Mouse (Mus musculus): ENCODE data around the gene Bbs1. TPM values are rescaled to one million over a fixed set of nuclear protein-coding genes. Genes with fewer than 3 reads are reported as not detected.
A peak's percentile ranks its signal among the peaks of the same experiment; 100 is the strongest.
"Not testable (repeated sequence)": the region's sequence is repeated elsewhere in the genome, so short reads cannot be mapped to it uniquely, and the experiment has no call there.

Bbs1 gene
- total and polyA plus RNA-seq, 2 experiments: 0.65 to 0.95 TPM

DNA sequence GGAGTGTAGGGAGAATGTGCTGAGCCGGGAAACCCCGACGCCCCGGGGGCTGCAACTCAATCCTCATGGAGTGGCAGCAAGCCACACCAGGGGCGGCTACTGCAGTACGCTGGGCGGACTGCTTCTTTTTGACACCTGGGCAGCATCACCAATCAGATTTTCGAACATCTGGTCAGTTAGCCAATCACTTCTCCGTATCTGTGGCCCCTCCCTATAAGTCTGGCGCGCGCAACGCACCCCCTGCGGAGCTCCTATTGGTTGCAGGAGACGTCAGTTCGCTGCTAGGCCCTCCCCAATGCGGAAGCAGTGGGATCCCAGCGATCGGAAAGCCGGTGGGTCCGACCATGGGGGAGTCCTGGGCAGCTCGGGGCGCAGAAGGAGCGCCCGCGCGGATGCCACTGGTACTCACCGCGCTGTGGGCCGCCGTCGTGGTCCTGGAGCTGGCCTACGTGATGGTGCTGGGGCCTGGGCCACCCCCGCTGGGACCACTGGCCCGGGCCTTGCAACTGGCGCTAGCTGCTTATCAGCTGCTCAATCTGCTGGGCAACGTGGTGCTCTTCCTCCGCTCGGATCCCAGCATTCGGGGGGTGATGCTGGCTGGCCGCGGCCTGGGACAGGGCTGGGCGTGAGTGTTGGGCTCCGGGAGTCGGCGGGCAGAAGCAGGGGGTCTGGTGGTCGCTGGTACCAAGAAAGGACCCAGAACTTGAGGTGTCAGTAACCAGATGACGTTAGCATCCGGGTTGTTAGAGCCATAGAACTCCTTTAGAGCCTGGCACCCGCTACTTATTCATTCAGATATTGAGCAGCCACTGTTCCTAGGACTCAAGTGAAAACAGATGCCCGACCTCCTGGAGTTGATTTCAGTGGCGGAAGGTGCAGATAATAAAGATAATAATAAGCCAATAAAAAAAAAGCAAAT, 27.8 kb downstream of the Bbs1 start, which contains the start of gene Zdhhc24:
Zdhhc24 (plus strand) TSS at position 264 of the 919 bp plus-strand sequence.
- H3K36me3 ChIP-seq (ENCODE audit: control insufficient read depth, insufficient read depth, low read length): no peaks in the 10 kb centered on the region
- TF ChIP-seq CTCF (IDR thresholded peaks at IDR 0.05; ENCODE audit: low read depth, low read length): no peak
- TF ChIP-seq POLR2A (IDR thresholded peaks at IDR 0.05; ENCODE audit: extremely low read depth, insufficient read depth, low read length): 0 out of 2 replicates have a peak, but pooled peaks have one; percentile 47
- 1% methylated on average over 52 of the region's 52 CpGs for WGBS
- peak within 1 kb of the TSS; percentile 99 for H3K4me3 ChIP-seq (ENCODE audit: insufficient read depth, low read depth, low read length)
- H3K4me1 ChIP-seq (ENCODE audit: control insufficient read depth, insufficient read depth, low read length): peaks cover 6% of the 10 kb centered on the region
- H3K9ac ChIP-seq (ENCODE audit: low read depth, low read length): peak within 1 kb of the TSS; percentile 98
- no peaks in the 10 kb centered on the region for H3K27me3 ChIP-seq (ENCODE audit: control insufficient read depth, insufficient read depth, low read length)
- H3K79me2 ChIP-seq (ENCODE audit: control insufficient read depth, insufficient read depth, low read length): peaks cover 4% of the 10 kb centered on the region
- peak; percentile 86 for DNase-seq (ENCODE audit: extremely low read depth, low read depth, low spot score)
- no peak within 1 kb of the TSS for H3K27ac ChIP-seq (replicated peaks; ENCODE audit: insufficient read depth, low read depth, low read length)

DNA sequence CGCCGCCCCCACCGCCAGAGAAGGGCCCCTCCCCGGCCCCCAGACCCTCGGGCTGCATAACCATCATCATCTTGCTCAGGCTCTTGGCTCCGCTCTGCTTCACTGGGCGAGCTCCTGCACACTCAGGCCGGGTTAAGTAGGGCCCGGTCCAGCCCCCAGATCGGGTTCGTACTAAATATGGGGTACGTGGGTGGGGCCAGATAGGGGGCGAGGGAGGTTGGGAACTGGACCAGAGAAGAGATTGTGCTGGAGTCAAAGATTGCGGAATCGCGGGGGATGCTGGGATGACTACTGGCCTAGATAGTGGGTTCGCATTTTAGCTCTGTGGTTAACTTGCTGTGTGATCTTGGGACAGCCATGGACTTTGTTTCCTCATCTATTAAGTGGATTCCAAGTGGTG, 28.6 kb downstream of the Bbs1 start, which contains the start of gene Actn3:
Actn3 (minus strand) TSS at position 125 of the 400 bp plus-strand sequence.
- peak within 1 kb of the TSS; percentile 98 for H3K9ac ChIP-seq (ENCODE audit: low read depth, low read length)
- H3K4me3 ChIP-seq (ENCODE audit: insufficient read depth, low read depth, low read length): peak within 1 kb of the TSS; percentile 99
- H3K4me1 ChIP-seq (ENCODE audit: control insufficient read depth, insufficient read depth, low read length): peaks cover 6% of the 10 kb centered on the region
- no peaks in the 10 kb centered on the region for H3K27me3 ChIP-seq (ENCODE audit: control insufficient read depth, insufficient read depth, low read length)
- no peak within 1 kb of the TSS for H3K27ac ChIP-seq (replicated peaks; ENCODE audit: insufficient read depth, low read depth, low read length)
- no peak for DNase-seq (ENCODE audit: extremely low read depth, low read depth, low spot score)
- WGBS: 10% methylated on average over 17 of the region's 17 CpGs
- H3K79me2 ChIP-seq (ENCODE audit: control insufficient read depth, insufficient read depth, low read length): peaks cover 4% of the 10 kb centered on the region
- H3K36me3 ChIP-seq (ENCODE audit: control insufficient read depth, insufficient read depth, low read length): no peaks in the 10 kb centered on the region
- TF ChIP-seq POLR2A (IDR thresholded peaks at IDR 0.05; ENCODE audit: extremely low read depth, insufficient read depth, low read length): no peak
- TF ChIP-seq CTCF (IDR thresholded peaks at IDR 0.05; ENCODE audit: low read depth, low read length): no peak

DNA sequence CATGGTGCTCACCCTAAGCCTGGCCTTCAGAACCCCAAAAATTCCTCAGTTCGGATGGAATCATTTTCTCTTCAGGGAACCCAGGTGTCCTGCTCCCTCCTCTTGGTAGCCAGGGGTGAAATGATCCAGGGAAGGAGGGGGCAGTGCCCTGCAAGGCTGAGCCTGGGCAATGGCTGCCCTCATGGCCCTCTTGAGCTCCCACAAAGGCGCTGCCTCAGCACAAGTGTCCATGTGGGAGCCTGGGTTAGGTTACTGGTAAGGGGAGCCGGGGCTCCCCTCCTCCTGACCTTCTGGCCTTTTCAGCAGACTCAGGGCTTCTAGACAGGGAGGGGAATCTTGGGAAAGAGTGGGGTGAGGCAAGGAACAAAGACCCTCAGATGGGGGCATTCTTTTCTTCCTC, 29.7 kb downstream of the Bbs1 start:
- no peaks in the 10 kb centered on the region for H3K36me3 ChIP-seq (ENCODE audit: control insufficient read depth, insufficient read depth, low read length)
- no peak overlapping the region for H3K9ac ChIP-seq (ENCODE audit: low read depth, low read length)
- 76% methylated on average over 3 of the region's 3 CpGs for WGBS
- TF ChIP-seq POLR2A (IDR thresholded peaks at IDR 0.05; ENCODE audit: extremely low read depth, insufficient read depth, low read length) (no peak), CTCF (IDR thresholded peaks at IDR 0.05; ENCODE audit: low read depth, low read length) (no peak)
- no peak overlapping the region for H3K27ac ChIP-seq (replicated peaks; ENCODE audit: insufficient read depth, low read depth, low read length)
- no peak overlapping the region for H3K4me3 ChIP-seq (ENCODE audit: insufficient read depth, low read depth, low read length)
- peaks cover 4% of the 10 kb centered on the region for H3K79me2 ChIP-seq (ENCODE audit: control insufficient read depth, insufficient read depth, low read length)
- peaks cover 6% of the 10 kb centered on the region for H3K4me1 ChIP-seq (ENCODE audit: control insufficient read depth, insufficient read depth, low read length)
- no peaks in the 10 kb centered on the region for H3K27me3 ChIP-seq (ENCODE audit: control insufficient read depth, insufficient read depth, low read length)
- DNase-seq (ENCODE audit: extremely low read depth, low read depth, low spot score): no peak

DNA sequence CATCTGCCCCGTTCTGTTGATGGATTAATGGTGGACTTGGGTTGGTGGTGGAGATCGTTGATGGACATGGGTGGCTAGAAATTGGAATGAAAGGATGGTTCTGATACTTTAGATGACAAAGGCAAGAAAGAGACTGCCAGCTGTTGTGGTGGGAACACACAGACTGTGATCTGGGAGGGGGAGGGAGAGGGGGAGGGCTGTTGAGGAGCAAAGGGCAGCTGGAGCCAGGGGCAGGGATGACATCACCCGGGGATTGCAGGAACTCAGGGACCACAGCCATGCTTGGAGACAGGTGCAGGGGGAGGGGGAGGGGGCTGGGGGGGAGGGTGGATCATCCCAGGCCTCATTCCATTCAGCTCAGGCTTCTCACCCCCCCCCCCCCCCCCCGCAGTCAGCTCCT, 30.2 kb downstream of the Bbs1 start:
- Histone ChIP-seq H3K9ac (ENCODE audit: low read depth, low read length) (no peak overlapping the region), H3K27ac (replicated peaks; ENCODE audit: insufficient read depth, low read depth, low read length) (no peak overlapping the region), H3K79me2 (ENCODE audit: control insufficient read depth, insufficient read depth, low read length) (peaks cover 4% of the 10 kb centered on the region), H3K4me1 (ENCODE audit: control insufficient read depth, insufficient read depth, low read length) (peaks cover 6% of the 10 kb centered on the region), H3K27me3 (ENCODE audit: control insufficient read depth, insufficient read depth, low read length) (no peaks in the 10 kb centered on the region), H3K36me3 (ENCODE audit: control insufficient read depth, insufficient read depth, low read length) (no peaks in the 10 kb centered on the region), H3K4me3 (ENCODE audit: insufficient read depth, low read depth, low read length) (no peak overlapping the region)
- 51% methylated on average over 4 of the region's 4 CpGs for WGBS
- TF ChIP-seq CTCF (IDR thresholded peaks at IDR 0.05; ENCODE audit: low read depth, low read length) (no peak), POLR2A (IDR thresholded peaks at IDR 0.05; ENCODE audit: extremely low read depth, insufficient read depth, low read length) (no peak)
- DNase-seq (ENCODE audit: extremely low read depth, low read depth, low spot score): no peak

DNA sequence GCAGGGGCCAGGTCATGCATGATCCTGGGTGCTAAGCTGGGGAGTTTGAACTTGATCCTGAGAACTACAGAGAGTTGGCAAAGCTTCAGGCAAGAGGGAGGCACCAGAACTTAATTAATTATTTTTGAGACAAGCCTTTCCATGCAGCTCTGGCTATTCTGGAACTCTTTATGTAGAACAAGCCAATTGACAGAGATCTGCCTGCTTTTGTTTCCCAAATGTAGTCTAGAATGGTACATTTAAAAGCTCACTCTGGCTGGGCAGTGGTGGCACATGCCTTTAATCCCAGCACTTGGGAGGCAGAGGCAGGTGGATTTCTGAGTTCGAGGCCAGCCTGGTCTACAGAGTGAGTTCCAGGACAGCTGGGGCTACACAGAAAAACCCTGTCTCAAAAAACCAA, 31.8 kb downstream of the Bbs1 start:
- not testable (repeated sequence) for H3K4me1 ChIP-seq (ENCODE audit: control insufficient read depth, insufficient read depth, low read length); H3K27ac ChIP-seq (replicated peaks; ENCODE audit: insufficient read depth, low read depth, low read length); H3K79me2 ChIP-seq (ENCODE audit: control insufficient read depth, insufficient read depth, low read length); H3K9ac ChIP-seq (ENCODE audit: low read depth, low read length); H3K27me3 ChIP-seq (ENCODE audit: control insufficient read depth, insufficient read depth, low read length); H3K36me3 ChIP-seq (ENCODE audit: control insufficient read depth, insufficient read depth, low read length); DNase-seq (ENCODE audit: extremely low read depth, low read depth, low spot score); H3K4me3 ChIP-seq (ENCODE audit: insufficient read depth, low read depth, low read length)
- WGBS: 88% methylated on average over 1 of the region's 1 CpGs

DNA sequence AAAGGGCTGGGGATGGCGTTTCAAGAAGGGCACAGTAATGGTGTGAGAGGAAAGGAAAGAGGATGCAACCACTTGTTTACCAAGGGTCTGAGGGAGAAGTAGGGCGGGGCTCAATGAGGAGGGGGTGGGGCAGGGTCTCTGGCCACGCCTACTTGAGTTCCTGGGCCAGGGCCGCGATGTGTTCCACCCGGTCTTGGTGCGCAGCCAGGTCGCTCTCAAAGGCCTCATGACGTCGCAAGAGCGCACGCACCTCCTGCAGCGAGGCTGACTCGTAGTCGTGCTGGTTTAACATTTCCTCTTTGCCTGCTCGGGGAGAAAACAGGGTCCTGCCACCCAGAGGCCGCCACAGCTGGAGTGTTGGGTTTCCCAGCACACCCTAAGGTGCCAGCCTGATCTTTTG, 41.3 kb downstream of the Bbs1 start:
- TF ChIP-seq POLR2A (IDR thresholded peaks at IDR 0.05; ENCODE audit: extremely low read depth, insufficient read depth, low read length) (no peak), CTCF (IDR thresholded peaks at IDR 0.05; ENCODE audit: low read depth, low read length) (no peak)
- no peak overlapping the region for H3K9ac ChIP-seq (ENCODE audit: low read depth, low read length)
- H3K27ac ChIP-seq (replicated peaks; ENCODE audit: insufficient read depth, low read depth, low read length): no peak overlapping the region
- WGBS: 6% methylated on average over 17 of the region's 17 CpGs
- H3K4me1 ChIP-seq (ENCODE audit: control insufficient read depth, insufficient read depth, low read length): 0 out of 2 replicates have a peak, but pooled peaks cover 2% of the 10 kb centered on the region
- H3K36me3 ChIP-seq (ENCODE audit: control insufficient read depth, insufficient read depth, low read length): 0 out of 2 replicates have a peak, but pooled peaks cover 1% of the 10 kb centered on the region
- H3K79me2 ChIP-seq (ENCODE audit: control insufficient read depth, insufficient read depth, low read length): no peaks in the 10 kb centered on the region
- 0 out of 2 replicates have a peak, but pooled peaks cover 2% of the 10 kb centered on the region for H3K27me3 ChIP-seq (ENCODE audit: control insufficient read depth, insufficient read depth, low read length)
- no peak overlapping the region for H3K4me3 ChIP-seq (ENCODE audit: insufficient read depth, low read depth, low read length)
- no peak for DNase-seq (ENCODE audit: extremely low read depth, low read depth, low spot score)
